Mouse (Mus musculus) intestine, embryonic 14.5 days (tissue): ENCODE data around the gene Araf. TPM values are rescaled to one million over a fixed set of nuclear protein-coding genes. Genes with fewer than 3 reads are reported as not detected.
A peak's percentile ranks its signal among the peaks of the same experiment; 100 is the strongest.

Experiments
- ATAC-seq: fragments of 200-750 bp; cut with Nextera tagmentation; replicated peaks from 2 replicates; pipeline ENCODE4 v1.8.0; 2017; ENCODE audit warnings: low read depth, moderate number of reproducible peaks, moderate TSS enrichment, moderate library complexity; ENCODE audit not compliant: low FRiP score, low TSS enrichment
- DNase-seq: peaks from one replicate; pipeline ENCODE4 v3.0.0-alpha.2; 2018; ENCODE audit warnings: low spot score
- H3K27ac ChIP-seq: fragments of 300-500 bp; sonication (generic); 2 replicates; pipeline ENCODE4 v1.5.1; 2014; ENCODE audit warnings: low read depth, mild to moderate bottlenecking, control low read depth
- H3K27me3 ChIP-seq: fragments of 300-500 bp; sonication (generic); replicated peaks from 2 replicates; pipeline ENCODE4 v1.6.1; 2014; ENCODE audit warnings: low read length, control low read depth; ENCODE audit not compliant: control insufficient read depth, insufficient read depth
- H3K36me3 ChIP-seq: fragments of 300-500 bp; sonication (generic); 2 replicates; pipeline ENCODE4 v1.6.1; 2014; ENCODE audit warnings: low read length, control low read depth; ENCODE audit not compliant: control insufficient read depth, insufficient read depth
- H3K4me1 ChIP-seq: fragments of 300-500 bp; sonication (generic); replicated peaks from 2 replicates; pipeline ENCODE4 v1.6.1; 2014; ENCODE audit warnings: low read length, control low read depth, mixed read lengths; ENCODE audit not compliant: control insufficient read depth, insufficient read depth
- H3K4me2 ChIP-seq: fragments of 300-500 bp; sonication (generic); 2 replicates; pipeline ENCODE4 v1.6.1; 2014; ENCODE audit warnings: low read length
- H3K4me3 ChIP-seq: fragments of 300-500 bp; sonication (generic); 2 replicates; pipeline ENCODE4 v1.5.1; 2014; ENCODE audit warnings: low read depth, low read length, control low read depth, mixed read lengths
- H3K9ac ChIP-seq: fragments of 300-500 bp; sonication (generic); 2 replicates; pipeline ENCODE4 v1.6.1; 2014; ENCODE audit warnings: mild to moderate bottlenecking, low read length
- H3K9me3 ChIP-seq: fragments of 300-500 bp; sonication (generic); 2 replicates; pipeline ENCODE4 v1.6.1; 2016; ENCODE audit warnings: low read length, control low read depth; ENCODE audit not compliant: control insufficient read depth
- WGBS: fragments of 180-500 bp; shearing (Covaris S2); extraction: QIAGEN DNeasy Blood & Tissue Kit; methylation state at CpG from one replicate; pipeline ENCODE4 v1.1.7; 2014; 5-methylcytosine and 5-hydroxymethylcytosine counted together
- polyA plus RNA-seq: library from polyadenylated mRNA; unstranded; fragments of >200 nt; fragmentation: Nextera tagmentation; extraction: Ambion mirVana; gene quantifications from 2 replicates; pipeline ENCODE4 v1.2.1, GENCODE M21; 2014

Gene Araf
- polyA plus RNA-seq, 1 experiment from 2014 or later: 95.7 TPM

DNA sequence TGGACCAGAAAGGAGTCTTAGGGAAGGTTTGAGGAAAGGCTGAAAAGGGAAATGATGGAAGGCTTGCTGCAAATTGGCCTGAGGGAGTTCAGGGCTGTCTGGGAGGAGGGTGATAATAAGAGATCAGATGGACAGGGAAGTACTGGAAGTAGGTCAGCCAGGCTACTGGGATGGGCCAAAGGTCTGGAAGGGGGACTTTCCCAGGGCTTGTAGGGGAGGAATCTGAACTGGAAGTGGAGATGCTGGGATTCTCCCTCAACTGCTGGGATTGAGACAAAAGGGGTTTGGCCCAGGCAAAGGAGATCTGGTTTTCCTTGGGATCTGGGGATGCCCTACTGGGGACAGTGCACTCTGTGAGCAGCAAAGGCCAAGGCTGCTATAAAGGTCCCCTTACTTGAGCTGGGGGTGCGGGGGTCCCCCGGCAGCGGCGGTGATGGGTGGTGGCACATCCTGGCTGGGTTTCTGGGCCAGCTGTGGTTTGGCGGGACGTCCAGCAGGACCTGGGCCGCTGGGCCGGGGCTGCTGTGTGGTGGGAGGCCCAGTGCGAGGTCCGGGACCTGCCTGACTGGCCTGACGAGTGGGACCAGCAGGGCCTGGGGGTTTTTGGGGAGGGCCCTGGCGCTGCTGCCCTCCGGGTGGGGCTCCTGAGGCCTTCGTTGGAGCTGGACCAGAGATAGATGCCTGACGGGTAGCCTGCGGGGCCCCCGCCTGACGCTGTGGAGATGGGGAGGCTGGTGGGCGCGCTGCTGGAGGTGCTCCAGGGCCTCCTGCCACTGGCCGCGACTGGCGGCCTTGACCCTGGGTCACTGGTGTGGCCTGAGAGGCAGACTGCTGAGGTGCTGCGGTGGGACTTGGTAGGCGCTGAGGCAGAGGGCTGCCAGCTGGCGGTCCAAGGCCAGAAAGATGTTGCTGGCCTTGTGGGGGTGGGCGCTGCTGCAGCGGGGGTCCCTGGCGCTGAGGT lies 64.8 kb downstream of the Araf start:
- Histone ChIP-seq H3K9ac (no peak overlapping the region), H3K4me3 (no peak overlapping the region), H3K27ac (no peak overlapping the region), H3K36me3 (0 out of 2 replicates have a peak, but pooled peaks cover 6% of the 10 kb centered on the region), H3K27me3 (no peaks in the 10 kb centered on the region), H3K4me2 (0 out of 2 replicates have a peak overlapping the region, but pooled peaks have one; percentile 20), H3K4me1 (no peaks in the 10 kb centered on the region), H3K9me3 (no peaks in the 10 kb centered on the region)
- ATAC-seq (peak; percentile 49; the same call in 1 of the 2 replicates), DNase-seq (peak; percentile 52)
- 46% methylated on average over 29 of the region's 29 CpGs for WGBS

DNA sequence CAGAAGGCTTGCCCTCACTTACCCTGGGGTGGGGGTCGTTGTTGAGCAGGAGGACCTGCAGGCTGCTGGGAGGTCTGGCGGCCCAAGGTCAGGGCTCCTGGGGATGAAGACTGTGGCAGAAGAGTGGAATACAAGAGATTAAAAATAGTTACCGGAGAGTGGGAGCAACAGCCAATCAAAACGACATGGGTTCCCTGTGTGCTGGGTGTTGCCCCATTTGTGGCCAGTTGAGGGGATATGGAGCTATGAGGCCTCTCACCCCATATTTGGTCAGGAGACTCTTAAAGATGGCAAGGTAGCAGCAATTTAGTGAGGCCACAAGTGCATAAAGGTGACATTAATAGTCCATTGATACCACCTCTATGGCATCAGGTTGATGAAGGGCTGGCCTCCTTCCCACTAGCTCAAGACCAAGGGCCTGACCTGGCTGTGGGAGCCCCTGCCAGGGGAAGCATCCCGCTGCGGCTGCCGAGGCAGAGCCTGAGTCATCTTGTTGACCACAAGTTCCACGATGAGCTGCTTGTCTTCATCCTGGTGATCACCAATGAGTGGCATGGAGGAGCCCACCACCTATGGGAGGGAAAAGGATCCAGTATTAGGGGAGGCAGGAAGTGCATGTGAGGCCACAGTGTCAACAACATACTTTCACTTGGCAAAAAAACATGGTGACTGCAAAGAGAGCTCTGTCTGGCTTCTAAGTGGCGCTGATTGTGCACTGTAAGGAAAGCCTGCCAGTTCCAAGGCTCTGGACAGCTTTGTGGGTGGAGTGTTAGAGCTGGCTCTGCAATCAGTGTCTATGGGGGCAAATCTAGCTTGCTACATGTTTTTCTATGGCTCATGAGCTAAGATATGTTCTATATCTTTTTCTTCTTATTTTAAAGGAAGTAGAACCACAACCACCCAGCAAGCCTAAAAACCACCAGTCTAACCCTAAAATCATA lies 65.8 kb downstream of the Araf start:
- Histone ChIP-seq H3K9me3 (no peaks in the 10 kb centered on the region), H3K36me3 (0 out of 2 replicates have a peak, but pooled peaks cover 1% of the 10 kb centered on the region), H3K4me3 (no peak overlapping the region), H3K4me1 (no peaks in the 10 kb centered on the region), H3K27ac (no peak overlapping the region), H3K4me2 (no peak overlapping the region), H3K27me3 (no peaks in the 10 kb centered on the region), H3K9ac (no peak overlapping the region)
- DNase-seq: no peak
- ATAC-seq: no peak
- WGBS: 80% methylated on average over 9 of the region's 9 CpGs

DNA sequence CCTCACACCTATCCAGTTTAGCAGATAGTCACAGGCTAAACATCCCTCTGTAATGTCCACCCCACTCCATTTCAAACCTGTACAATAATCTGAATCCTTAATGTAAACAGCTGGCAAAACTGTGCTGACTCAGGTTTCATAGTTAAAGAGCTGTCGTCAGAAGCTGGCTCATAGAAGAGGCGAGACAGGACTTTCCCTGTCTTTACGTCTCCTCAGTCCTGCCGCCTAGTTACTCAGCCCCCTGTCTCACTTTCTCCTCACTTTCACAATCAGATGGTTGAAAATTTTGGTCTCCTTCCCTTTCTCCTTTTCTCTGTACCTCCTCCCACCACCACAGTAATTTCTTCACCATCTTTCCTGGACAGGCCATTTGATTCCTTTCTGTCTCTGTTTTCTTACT lies 70.5 kb downstream of the Araf start:
- Histone ChIP-seq H3K4me3 (no peak overlapping the region), H3K9me3 (no peaks in the 10 kb centered on the region), H3K36me3 (no peaks in the 10 kb centered on the region), H3K4me1 (no peaks in the 10 kb centered on the region), H3K27me3 (no peaks in the 10 kb centered on the region), H3K4me2 (no peak overlapping the region), H3K27ac (no peak overlapping the region), H3K9ac (no peak overlapping the region)
- ATAC-seq: no peak
- 50% methylated on average over 4 of the region's 4 CpGs for WGBS
- DNase-seq: no peak

DNA sequence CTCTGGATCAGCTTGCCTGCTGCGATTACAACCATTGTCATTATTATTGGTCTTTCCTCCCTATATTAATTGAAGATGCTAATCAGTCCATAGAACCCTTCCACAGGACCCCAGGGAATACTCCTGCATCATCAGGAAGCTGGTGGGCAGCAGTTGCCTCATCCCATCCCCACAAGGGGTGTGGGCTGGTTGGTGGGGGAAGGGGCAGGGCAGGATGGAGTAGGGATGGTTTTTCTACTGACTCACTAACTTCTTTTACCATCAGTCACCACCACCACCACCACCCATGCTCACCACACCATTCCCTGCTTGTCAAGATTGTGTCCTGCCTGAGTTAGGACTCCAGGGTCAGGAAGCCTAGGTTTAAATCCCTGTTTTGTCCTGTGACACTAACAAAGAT lies 71.6 kb downstream of the Araf start:
- WGBS: 79% methylated on average over 1 of the region's 1 CpGs
- no peaks in the 10 kb centered on the region for H3K4me1 ChIP-seq
- no peak overlapping the region for H3K4me2 ChIP-seq
- no peaks in the 10 kb centered on the region for H3K9me3 ChIP-seq
- H3K36me3 ChIP-seq: no peaks in the 10 kb centered on the region
- no peak overlapping the region for H3K4me3 ChIP-seq
- ATAC-seq (no peak), DNase-seq (no peak)
- H3K27me3 ChIP-seq: no peaks in the 10 kb centered on the region
- no peak overlapping the region for H3K9ac ChIP-seq
- H3K27ac ChIP-seq: no peak overlapping the region

DNA sequence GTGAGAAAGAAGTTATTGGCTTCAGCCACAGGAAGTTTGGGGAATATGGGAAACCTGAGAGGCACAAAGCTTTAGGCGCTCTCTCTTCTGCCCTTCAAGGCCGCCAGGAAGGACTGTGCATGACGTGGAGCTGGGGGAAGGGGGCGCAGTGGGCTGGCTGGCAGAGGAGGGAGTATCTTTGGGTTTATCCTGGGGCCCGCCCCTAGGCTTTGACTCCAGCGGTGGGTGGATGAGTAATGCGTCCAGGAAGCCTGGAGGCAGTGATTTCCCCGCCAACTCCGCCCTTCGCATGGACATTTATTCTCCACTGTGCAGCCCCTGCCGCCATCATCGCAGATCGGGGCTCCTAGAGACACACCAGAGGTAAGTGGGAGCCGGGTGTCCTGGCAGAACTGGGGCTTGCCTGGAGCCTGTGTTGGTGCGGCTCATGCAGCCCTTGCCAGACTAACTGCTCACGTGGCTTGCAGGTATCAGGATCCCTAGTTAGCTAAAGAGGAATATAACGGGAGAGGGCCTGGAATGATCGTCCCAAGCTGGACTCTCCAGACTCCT lies 72.4 kb downstream of the Araf start, which contains the start of gene Timp1:
Timp1 (plus strand) TSS at position 205 of the 552 bp plus-strand sequence.
- Histone ChIP-seq H3K9ac (peak within 1 kb of the TSS; percentile 25; the same call in 1 of the 2 replicates), H3K4me1 (no peaks in the 10 kb centered on the region), H3K36me3 (no peaks in the 10 kb centered on the region), H3K4me2 (peak within 1 kb of the TSS; percentile 48), H3K9me3 (no peaks in the 10 kb centered on the region), H3K4me3 (peak within 1 kb of the TSS; percentile 32), H3K27me3 (no peaks in the 10 kb centered on the region), H3K27ac (no peak within 1 kb of the TSS)
- peak; percentile 69 for DNase-seq
- 12% methylated on average over 18 of the region's 18 CpGs for WGBS
- peak; percentile 84 for ATAC-seq

DNA sequence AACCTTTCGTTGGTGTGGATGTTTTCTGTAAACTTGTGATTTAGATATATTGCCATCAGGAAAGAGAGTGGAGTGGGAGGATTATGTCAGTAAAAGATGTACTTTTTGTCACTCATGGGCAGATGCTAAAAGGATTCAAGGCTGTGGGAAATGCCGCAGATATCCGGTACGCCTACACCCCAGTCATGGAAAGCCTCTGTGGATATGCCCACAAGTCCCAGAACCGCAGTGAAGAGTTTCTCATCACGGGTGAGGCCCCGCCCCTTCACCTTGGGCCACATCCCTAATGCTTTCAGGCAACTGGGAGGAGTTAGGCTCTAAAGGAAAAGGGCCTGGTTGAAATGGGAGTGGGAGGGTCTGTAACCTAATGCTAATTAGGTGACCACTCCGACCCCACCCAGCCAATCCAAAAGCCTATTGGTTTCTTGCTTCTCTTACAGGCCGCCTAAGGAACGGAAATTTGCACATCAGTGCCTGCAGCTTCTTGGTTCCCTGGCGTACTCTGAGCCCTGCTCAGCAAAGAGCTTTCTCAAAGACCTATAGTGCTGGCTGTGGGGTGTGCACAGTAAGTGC lies 75.4 kb downstream of the Araf start:
- 32% methylated on average over 11 of the region's 11 CpGs for WGBS
- Histone ChIP-seq H3K27me3 (no peaks in the 10 kb centered on the region), H3K36me3 (no peaks in the 10 kb centered on the region), H3K4me2 (no peak overlapping the region), H3K9me3 (no peaks in the 10 kb centered on the region), H3K4me1 (no peaks in the 10 kb centered on the region), H3K9ac (no peak overlapping the region), H3K27ac (no peak overlapping the region), H3K4me3 (no peak overlapping the region)
- DNase-seq (no peak), ATAC-seq (no peak)

DNA sequence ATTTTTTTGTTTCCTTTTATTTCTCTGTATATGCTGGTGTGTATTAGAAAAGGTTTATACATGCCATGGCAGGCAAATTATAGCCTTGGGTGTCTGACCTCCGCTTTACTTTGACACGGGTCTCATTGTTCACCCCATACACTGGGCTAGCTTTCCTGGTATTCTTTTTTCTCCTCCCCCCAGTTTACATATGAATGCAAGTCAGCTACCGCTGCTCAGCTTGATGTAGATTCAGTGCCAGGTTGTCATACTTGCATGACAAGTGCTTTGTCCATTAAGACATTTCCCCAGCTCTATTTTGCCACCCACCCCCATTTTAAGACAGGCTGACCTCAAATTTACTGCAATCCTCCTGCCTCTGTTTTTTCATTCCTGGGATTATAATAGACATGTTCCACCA lies 77.6 kb downstream of the Araf start:
- no peak overlapping the region for H3K9ac ChIP-seq
- H3K27me3 ChIP-seq: no peaks in the 10 kb centered on the region
- no peaks in the 10 kb centered on the region for H3K36me3 ChIP-seq
- DNase-seq: no peak
- no peaks in the 10 kb centered on the region for H3K4me1 ChIP-seq
- ATAC-seq: no peak
- no peak overlapping the region for H3K4me2 ChIP-seq
- no peak overlapping the region for H3K4me3 ChIP-seq
- H3K27ac ChIP-seq: no peak overlapping the region
- 65% methylated on average over 3 of the region's 3 CpGs for WGBS
- H3K9me3 ChIP-seq: no peaks in the 10 kb centered on the region

DNA sequence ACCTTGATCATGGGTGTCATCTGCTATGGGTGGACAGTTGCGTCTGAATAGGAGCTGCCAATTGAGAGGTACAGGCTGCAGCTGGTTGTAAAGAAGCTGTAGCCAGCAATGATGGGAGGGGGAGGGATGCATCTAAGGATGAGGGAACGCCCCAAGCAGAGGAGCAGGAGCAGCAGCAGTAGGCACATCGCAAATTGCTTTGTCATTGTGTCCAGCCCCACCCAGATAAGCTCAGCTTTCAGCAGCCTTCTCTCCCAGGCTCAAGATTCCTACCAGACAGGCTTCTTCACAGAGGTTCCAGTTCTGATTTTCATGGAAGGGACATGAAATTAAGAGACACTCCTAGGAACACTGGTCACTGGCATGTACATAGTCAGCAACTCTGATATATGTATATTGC lies 112.5 kb downstream of the Araf start:
- Histone ChIP-seq H3K27me3 (no peaks in the 10 kb centered on the region), H3K36me3 (no peaks in the 10 kb centered on the region), H3K9me3 (no peaks in the 10 kb centered on the region), H3K4me2 (no peak overlapping the region), H3K27ac (no peak overlapping the region), H3K4me1 (no peaks in the 10 kb centered on the region), H3K4me3 (no peak overlapping the region), H3K9ac (no peak overlapping the region)
- DNase-seq: no peak
- no peak for ATAC-seq
- WGBS: 35% methylated on average over 3 of the region's 3 CpGs
